Mouse (Mus musculus) c-Kit-positive CD71-negative TER-119-negative erythroid progenitor cells, embryonic 14.5 days (primary cell): ENCODE measurements around the gene Lypla2.
"Not testable (repeated sequence)": the region's sequence is repeated elsewhere in the genome, so short reads cannot be mapped to it uniquely, and the experiment has no call there.

Experiments used
- DNase-seq: peaks from one replicate; pipeline ENCODE4 v3.0.0-alpha.2; 2013; ENCODE audit warnings: low read depth

Gene Lypla2

DNA sequence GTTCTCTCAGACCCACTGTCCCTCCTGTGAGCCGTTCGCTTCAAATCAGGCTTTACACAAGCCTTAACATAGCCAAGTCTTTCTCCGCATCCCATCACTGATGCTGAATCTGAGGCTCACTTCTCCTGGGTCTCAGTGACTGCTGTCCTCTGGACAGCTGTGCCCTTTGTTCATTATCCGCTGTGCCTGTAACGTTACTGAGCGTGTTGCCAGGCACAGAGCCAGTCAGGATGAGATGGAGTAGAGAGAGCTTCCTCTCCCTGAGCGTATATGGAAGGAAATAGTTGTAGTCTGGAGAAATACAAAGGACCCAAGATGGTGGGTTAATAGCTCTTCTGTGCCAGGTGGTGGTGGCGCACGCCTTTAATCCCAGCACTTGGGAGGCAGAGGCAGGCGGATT lies 23.0 kb downstream of the Lypla2 start:
- DNase-seq: no peak

DNA sequence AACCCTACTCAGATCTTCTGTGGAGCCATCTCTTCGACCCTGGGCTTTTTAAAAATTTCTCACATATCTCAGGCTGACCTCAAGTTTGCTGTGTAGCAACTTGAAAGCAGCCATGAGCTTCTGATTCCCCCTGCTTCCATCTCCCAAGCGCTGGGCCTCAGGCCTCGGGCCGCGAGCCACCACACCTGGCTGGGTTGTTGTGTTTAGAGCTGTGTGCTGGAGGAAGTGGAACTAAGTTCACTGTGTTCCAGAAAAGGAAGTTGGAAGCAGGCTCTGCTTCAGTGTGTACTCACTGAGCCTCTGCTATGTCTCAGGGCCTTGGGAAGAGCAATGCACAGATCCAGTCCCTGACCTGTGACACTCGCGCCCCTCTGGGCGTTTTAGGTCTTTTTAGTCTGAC lies 24.3 kb downstream of the Lypla2 start:
- DNase-seq: no peak

DNA sequence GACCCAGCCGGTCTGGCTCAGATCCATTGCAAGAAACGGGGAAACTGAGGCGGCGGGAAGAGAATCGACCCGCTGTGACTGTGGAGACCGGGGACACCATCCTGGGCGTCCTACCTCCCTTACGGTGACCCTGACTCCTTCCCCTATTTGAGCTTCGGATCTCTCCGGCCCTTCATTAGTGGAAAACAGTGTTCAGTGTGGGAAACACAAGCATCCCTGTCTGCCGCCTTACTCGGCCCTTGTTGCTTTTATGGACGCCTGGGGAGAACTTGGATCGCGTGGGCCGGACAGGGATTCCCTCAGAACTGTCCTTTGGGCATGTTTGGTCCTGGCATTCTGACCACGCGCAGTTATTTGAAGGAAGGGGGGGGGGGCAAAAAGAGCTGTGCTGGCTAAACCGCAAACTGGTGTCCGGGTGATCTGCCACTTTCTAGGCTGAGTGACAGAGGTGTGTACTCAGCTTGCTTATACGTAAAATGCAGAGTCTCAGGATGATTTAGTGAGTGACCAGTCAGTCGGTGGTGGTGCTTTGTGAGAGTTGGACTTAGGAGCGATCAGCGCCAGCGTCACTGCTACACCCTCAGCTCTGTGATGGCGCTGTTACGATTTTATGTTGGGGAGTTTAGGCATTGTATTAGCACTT lies 25.6 kb downstream of the Lypla2 start:
- DNase-seq: no peak

DNA sequence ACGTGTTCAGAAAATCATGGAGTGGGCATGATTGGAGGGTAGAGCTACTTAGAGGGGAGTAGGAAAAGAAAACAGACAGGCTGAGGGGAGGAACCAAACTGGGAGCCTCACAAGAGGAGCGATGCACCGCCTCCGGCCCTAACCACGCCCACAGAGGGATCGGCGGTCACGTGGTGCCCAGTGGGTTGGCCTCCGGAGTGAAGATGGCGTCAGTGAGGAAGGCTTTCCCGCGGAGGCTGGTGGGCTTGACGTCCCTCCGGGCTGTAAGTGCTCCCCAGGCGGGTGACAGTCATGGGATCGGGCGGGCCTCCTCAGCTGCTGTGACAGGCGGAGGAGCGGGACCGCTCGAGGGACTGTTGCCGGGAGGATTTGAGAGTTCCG lies 26.2 kb downstream of the Lypla2 start, which contains the start of gene Hmgcl:
Hmgcl (plus strand) TSS at position 171 of the 381 bp plus-strand sequence.
- peak; percentile 92 for DNase-seq

DNA sequence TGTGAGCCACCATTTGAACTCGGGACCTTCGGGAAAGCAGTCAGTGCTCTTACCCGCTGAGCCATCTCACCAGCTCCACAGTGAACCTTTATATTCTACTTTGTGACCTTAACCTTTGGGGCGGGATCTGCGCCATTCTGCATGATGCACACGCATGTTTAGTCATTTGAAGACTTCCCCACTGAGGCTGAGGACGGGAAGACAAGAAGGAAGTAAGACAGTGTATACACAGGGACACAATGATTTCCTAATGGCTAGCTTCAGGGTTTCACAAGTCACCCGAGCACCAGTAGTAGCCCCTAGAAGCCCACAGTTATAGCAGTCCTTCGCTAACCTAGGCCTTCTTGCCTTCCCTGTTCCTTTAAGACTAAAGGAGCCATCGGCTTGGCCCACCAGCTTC lies 26.7 kb downstream of the Lypla2 start:
- DNase-seq: no peak

DNA sequence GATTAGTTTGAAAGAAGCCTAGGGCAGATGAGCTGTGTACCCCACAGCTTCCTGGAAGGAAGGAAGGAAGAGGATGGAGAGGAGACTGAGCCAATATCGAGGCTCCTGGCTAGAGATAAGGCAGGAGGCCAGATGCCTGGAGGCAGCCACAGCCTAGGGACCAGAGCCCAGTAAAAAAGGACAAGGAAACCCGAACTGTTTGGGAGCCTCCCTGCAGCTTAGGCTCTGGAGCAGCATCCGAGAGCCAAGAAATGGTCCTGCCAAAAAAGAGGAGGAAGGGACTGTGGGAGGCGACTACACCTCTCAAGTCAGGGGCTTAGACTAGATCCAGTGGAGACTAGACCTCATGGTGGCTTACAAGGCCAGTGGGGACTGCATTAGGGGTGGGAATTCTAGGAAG lies 29.0 kb downstream of the Lypla2 start:
- no peak for DNase-seq

DNA sequence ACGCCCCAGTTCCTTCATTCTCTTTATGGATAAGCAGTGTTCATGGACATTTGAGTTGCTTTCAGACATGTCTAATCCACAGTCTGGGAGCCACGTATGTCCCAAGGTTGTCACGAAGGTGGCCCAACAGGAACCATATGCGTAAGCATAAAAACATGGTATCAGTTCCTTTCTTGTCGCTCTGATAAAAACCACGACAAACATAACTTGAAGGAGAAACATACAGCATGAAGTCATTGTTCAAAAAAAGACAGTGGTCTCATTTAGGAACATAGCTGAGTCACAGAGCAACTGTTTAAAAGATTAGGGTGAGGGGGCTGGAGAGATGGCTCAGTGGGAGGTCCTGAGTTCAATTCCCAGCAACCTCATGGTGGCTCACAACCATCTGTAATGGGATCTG lies 30.2 kb downstream of the Lypla2 start:
- peak; percentile 52 for DNase-seq

DNA sequence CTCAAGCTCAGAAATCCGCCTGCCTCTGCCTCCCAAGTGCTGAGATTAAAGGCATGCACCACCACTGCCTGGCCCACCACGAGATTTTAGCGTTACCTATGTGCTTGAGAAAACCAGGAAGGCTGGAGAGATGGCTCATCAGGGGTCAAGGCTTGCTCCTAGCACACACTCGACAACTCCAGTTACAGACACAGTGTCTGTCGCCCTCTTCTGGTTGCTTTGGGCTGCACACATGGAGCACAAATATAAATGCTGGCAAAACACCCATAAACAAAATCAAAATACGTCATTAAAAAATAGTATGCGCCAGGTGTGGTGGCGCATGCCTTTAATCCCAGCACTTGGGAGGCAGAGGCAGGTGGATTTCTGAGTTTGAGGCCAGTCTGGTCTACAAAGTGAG lies 31.4 kb downstream of the Lypla2 start:
- not testable (repeated sequence) for DNase-seq

DNA sequence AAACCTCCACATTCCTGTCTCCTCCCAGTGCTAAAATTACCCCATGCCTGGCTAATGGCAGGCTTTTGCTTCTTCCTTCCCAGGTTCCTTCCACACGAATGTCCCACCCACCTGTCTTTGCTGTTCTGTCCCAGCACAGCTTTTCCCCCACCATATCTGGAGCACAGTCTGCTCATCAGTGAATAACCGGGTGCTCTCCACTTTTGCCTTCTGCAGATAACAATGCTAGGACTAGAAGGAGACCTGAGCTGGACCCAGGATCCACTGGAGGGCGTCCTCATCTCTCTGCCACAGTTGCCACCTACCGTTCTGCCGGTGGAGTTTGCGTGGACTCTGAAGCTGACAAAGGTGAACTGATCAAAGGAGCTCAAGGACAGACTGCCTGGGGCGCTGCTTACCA lies 33.6 kb downstream of the Lypla2 start:
- DNase-seq: no peak

DNA sequence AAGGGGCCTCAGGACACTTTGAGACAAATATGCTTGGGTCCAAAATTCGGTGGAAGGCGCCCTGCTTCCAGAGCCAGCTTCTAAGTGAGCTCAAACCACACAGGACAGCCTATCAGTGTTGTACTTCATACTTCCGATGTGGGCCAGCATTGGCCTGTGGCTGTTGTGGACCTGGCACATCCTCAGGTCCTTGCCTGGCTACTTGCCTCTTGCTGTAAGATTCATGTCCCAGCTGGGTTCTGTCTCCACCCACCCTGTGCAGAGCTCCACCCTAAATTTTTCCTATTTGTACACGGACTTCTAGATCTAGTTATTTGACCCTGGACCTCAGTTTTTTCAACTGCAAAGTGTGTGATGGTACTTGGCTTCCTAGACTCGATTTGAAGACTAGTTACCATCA lies 36.9 kb downstream of the Lypla2 start:
- DNase-seq: no peak

DNA sequence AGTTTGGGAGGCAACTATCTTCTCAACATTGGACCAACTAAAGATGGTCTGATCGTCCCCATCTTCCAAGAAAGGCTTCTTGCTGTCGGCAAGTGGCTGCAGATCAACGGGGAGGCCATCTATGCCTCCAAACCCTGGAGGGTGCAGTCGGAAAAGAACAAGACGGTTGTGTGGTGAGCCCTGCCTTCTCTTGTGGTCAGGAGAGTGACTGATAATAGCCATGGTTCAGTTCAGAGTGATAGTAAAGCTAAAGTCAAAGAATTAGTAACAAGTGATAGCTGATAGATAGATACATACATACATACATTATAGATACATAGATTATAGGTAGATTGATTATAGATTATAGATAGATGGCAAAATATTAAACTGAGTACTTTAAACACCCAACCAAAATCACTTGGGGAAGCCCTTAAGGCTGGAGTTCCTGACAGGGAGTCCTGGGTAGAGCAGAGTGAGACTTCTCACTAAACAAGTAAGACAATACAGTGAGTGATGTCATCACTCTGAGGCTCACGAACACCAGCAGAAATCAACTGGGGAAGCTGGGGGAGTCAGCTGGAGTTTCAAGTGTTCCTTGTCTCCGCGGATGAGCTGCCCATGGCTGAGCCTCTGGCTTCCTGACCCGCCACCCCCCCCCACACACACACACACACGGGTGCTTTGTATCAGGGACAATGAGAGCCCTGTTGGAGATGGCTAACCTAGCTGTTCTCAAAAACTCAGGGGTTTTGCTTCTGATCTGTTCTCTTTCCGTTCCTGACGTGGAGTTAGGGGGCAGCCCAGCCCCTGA lies 37.5 kb downstream of the Lypla2 start:
- no peak for DNase-seq

DNA sequence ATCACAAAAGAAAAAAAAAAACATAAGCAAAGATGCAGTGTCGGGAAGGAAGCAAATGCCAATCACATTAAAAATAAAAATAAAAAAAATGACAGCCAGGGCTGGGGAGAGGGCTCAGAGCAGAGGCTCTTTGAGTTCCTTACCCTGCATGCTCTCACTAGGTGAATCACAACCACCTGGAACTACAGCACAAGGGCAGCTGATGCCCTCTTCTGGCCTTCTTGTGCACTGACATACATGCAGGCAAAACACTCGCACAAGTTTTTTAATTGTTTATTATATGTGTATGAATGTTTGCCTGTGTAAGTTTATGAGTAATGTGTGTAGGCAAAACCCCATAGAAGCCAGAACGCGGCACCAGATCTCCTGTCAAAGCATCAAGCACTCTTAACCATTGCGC lies 40.6 kb downstream of the Lypla2 start:
- DNase-seq: no peak

DNA sequence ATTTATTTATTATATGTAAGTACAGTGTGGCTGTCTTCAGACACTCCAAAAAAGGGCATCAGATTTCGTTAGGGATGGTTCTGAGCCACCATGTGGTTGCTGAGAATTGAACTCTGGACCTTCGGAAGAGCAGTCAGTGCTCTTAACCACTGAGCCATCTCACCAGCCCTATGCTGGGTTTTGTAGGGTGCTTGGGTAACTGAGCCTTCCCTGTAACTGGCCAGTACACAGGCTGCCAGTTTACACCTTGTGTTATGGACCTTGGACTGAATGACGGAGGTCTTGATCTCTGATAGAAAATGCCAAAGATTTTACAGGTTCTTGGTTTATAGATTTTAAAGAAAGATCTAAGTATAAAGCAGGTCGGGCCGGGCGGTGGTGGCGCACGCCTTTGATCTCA lies 42.2 kb downstream of the Lypla2 start:
- no peak for DNase-seq

DNA sequence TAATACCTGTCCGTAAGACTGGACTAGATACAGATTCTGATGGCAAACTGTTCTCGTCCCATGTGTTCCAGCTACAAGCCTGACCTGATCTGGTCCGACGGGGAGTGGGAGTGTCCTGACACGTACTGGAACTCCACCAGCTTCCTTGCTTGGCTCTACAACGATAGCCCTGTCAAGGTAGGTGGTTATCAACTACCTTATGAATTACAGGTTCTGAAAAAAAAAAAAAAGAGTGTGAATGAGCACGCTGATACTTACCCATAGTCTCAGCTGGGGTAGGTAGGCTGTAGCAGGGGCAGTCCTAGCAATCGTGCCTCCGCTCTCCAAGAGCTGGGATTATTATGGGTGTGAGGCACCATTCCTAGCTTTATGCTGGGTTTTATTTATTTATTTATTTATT lies 42.6 kb downstream of the Lypla2 start:
- no peak for DNase-seq

DNA sequence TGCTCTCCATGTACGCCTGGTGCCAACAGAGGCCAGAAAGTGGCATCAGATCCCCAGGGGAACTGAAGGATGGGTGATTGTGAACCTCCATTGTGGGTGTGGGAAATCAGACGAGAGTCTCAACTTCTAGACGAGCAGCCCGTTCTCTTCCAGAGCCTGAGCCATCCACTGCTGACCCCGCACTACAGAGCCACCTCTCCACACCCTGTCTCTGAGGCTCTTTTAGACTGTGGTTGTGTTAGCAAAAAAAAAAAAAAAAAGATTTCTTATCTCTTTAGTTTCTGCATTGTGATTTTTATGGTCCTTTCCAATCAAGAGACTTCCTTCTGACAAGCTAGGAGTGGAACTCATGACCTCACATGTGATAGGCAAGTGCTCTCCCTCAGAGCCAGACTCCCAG lies 43.0 kb downstream of the Lypla2 start:
- no peak for DNase-seq

DNA sequence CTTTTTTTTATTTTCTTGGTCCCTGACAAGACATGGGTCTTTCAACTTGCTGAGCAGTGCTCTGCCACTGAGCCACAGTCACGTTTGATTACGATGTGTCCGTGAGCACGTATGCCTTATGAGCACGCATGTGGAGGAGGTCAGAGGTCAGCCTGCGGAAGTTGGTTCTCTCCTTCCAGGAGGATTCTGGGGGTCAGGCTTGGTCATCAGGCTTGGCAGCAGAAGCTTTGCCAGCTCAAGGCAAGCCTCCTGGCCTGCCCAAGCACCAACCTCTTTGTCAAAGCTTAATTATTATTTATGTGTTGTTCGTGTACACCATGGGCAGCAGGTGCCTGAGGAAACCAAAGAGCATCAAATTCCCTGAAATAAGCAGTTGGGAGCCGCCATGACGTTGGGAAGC lies 44.0 kb downstream of the Lypla2 start:
- no peak for DNase-seq

DNA sequence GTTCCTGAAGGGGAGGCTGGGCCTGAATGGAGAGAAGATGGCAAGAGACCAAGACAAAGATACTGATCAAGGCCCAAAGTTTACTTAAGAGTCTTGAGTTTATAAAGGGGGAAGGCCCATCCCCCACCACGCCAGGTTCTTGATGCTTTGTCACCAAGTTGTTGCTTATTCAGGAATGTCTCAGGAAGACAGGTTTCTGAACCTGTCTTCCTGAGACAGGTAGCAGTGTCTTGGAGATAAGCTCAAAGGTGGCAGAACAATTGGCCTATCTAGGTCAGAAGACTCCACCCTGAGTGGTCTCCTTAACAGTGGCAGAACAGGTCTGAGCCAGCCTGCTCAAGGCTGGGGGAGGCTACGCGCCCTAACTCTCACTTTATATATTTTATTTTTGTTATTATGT lies 45.6 kb downstream of the Lypla2 start:
- DNase-seq: no peak

DNA sequence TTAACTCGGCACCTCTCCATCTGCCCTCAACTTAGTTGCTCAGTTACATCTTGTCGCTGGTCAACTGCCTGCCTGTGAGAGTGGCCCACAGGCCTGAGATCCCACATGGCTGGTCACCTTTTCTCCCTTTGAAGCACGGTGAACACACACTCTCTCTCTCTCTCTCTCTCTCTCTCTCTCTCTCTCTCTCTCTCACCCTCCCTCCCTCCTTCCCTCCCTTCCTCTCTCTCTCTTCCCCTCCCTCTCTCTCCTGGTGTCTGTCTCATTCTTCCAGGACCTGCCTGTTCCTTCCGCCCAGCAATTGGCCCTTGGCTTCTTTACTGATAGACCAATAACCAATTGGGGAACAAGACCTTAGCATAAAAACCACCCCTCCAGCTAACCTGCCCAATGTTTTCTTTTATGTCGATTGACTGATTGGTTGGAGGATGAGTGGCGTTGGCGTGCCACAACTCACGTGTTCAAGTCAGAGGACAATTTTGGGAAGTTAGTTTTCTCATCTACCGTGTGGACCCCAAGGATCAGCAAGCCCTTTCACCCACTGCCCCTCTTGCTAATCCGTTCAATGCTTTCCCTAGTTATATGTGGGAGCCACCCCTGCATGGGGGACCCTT lies 46.1 kb downstream of the Lypla2 start:
- no peak for DNase-seq

DNA sequence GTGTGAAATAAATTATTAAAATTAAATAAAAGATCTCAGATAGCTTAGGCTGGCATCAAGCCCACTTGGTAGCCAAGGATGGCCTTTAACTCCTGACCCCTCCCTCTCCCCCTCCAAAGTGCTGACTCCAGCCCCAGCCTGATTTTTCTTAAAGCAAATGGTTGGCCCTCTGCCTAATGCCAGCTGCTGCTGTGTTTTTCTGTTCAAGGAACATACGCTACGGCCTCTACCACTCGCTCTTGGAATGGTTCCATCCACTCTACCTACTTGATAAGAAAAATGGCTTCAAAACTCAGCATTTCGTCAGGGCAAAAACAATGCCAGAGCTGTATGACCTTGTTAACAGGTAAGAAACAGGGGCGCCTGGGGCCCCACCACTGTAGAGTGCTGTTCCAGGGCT lies 47.1 kb downstream of the Lypla2 start:
- DNase-seq: no peak

DNA sequence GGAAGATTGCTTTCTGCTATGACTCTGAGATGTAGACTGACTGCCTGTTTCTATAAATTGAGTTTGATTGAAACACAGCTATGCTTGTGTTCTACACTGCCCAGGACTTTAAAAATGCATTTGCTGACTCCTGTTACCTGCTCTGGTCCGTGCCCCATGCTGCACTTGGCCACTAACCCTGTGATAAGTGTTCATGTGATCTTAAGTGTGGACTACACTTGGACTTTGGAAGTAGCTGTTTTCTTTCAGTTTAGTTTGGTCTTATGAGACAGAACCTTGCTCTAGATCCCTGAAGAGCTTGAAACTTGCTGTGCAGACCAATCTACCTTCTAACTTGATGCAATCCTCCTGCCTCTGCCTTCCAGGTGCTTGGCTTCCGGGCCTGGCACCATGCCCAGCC lies 48.0 kb downstream of the Lypla2 start:
- no peak for DNase-seq

DNA sequence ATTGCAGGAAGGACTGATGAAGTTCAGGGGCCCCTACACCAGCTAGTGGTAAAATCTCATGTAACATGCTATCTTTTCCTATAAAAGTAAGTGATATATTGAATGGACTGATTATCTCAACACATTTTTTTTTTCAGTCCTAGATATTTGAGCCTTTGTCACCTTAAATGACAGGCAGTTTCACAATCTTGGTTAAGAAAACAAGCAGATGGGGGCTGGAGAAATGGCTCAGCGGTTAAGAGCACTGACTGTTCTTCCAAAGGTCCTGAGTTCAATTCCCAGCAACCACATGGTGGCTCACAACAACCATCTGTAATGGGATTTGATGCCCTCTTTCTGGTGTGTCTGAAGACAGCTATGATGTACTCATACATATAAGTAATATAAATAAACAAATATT lies 50.2 kb downstream of the Lypla2 start:
- no peak for DNase-seq

DNA sequence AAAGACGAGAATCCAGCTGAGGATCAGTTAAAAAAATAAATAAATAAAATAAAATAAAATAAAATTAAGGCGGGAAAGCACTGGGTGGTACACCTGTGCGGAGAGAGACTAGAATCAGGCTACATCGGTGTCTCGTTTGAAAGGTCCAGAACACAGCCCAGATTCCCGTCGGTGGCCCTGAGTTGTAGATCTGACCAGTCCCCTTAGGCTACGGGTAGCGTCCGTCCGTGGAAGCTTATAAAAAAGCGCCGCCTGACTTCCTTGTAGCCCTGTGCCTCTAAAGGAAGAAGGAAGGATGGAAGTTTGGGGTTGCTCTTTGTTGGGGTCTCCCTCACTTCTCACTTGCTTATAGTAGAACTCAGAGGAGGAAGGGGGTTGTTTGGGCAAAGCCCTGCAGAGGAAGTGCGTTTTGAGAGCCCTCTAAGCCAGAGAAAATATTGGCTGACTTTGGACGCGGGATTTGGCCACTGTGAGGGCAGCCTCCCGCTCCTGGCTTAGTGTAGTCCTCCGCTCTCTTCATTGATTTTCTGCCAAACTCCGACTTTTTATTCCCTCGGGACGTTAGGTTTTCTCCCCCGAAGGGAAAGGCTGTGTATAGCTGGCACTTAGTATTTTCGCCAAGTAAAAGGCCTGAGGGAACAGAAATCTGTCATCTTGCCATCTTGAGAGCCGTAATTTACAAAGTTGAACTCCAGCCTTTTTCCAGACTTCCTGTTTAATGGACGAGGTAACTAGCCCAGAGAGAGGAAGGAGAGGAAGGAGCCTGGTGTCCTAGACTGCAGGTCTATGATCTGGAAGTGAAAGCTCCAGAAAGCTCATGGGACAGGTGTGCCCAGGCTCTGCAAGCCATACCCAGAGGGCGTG lies 50.9 kb downstream of the Lypla2 start:
- DNase-seq: no peak
